Mouse (Mus musculus): Measurements from ENCODE around the gene Man2a2.

DNA sequence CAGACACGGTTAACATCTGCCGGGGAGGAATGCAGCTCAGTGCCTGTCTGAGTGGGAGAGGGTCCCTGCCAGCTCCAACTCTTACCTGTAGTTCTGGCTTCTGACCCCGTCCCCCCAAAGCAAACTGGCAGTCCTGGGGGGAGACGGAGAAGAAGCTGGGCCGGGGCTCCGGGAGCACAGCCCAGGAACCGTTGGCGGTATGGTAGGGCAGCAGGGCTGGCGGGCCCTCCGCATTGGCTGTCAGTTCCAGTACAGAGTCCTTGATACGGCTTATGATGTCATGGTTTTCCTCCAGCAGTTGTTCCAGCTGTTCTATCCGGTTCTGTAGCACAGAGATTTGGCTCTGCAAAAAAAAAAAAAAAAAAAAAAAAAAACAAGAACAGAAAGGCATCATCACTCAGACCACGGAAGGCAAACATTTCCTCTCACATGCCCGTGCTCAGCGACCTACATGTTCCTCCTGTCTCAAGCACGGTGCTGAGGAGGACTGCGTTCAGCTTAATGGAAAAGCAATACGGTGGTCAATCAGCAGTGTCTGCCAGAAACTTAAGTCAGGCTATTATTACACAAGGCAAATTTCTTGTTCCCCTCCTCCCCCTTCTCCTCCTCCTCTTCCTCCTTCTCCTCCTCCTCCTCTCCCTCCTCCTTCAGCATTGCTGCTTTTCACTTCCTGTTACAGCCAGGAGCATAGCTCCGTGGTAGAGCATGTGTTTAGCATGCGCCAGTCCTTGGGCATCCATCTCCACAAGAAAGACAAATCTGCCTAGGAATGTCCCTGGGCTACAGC lies 2.3 kb downstream of the Man2a2 start:
- TF ChIP-seq CTCF (IDR thresholded peaks at IDR 0.05; ENCODE audit: low read depth) = no peak
- no peak for TF ChIP-seq EP300 (IDR thresholded peaks at IDR 0.05; ENCODE audit: low read depth)

Measured in liver, embryonic 14.5 days (tissue).